ENCODE assay signal across 15 mouse cellular contexts in the genomic region with DNA sequence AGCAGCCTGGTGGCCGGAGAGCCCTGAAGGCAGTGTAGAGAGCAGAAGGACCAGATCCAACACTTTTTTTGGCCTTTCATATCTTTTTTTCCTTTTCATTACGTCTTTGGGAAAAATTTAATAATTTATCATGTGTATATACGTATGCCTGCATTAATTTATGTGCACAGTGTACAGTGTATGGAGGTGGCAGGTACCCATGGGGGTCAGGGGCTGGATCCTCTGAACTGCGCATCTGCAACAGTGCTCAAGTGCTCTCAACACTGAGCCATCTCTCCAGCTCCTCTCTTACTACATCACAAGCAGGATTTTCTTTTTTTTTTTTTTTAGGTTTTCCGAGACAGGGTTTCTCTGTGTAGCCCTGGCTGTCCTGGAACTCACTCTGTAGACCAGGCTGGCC.
"Had no signal": no experiment of that assay in that cellular context is flagged by ENCODE, and none has a peak within 500 bp of the region (broad histone marks: within the 10 kb centered on the region; RNA-seq: fewer than 3 reads in every experiment).

No protein-coding gene starts in this region.

- H3K27ac ChIP-seq: neural tube, embryonic 15.5 days; stomach, embryonic 15.5 days; stomach, postnatal 0 days had no signal

- H3K4me1 ChIP-seq: neural tube, embryonic 15.5 days; stomach, embryonic 15.5 days had no signal

- H3K27me3 ChIP-seq: neural tube, embryonic 15.5 days; stomach, embryonic 15.5 days had no signal

- H3K9ac ChIP-seq: neural tube, embryonic 15.5 days; stomach, embryonic 15.5 days had no signal

- H3K4me2 ChIP-seq: neural tube, embryonic 15.5 days; stomach, embryonic 15.5 days had no signal

- H3K4me3 ChIP-seq: neural tube, embryonic 15.5 days; stomach, embryonic 15.5 days had no signal

- DNase-seq: retina, postnatal 1 day; right cerebral cortex, adult 18-20 months; right cerebral cortex, postnatal 14 days; right cerebral cortex, postnatal 25 days; right cerebral cortex, postnatal 4 days; spleen, adult 18-20 months; thymus, adult 18-20 months; thymus, adult 2 months; thymus, postnatal 14 days; thymus, postnatal 25 days; thymus, postnatal 36 days; thymus, postnatal 4 days had no signal

- H3K9me3 ChIP-seq: neural tube, embryonic 15.5 days; stomach, embryonic 15.5 days had no signal
